Mouse (Mus musculus): Measurements from ENCODE around the gene Iqca. TPM values are rescaled to one million over a fixed set of nuclear protein-coding genes. Genes with fewer than 3 reads are reported as not detected.

The Iqca gene
- polyA plus RNA-seq, 1 experiment from 2014 or later: 1.1 TPM

- 60% methylated on average over 2 of the region's 2 CpGs for WGBS
- no peaks in the 10 kb centered on the region for H3K4me1 ChIP-seq (replicated peaks; ENCODE audit: control insufficient read depth, insufficient read depth, low read length)
- H3K27me3 ChIP-seq (ENCODE audit: control insufficient read depth, insufficient read depth, low read length): peaks cover 5% of the 10 kb centered on the region
- no peak for ATAC-seq (ENCODE audit: low FRiP score)
- no peaks in the 10 kb centered on the region for H3K9me3 ChIP-seq (ENCODE audit: control insufficient read depth, low read length)
- DNase-seq (ENCODE audit: low spot score): no peak
- no peak overlapping the region for H3K4me2 ChIP-seq (replicated peaks; ENCODE audit: low read depth, low read length)
- no peaks in the 10 kb centered on the region for H3K36me3 ChIP-seq (ENCODE audit: control insufficient read depth, insufficient read depth, low read length)
- H3K9ac ChIP-seq (ENCODE audit: low read depth, low read length): no peak overlapping the region
- H3K4me3 ChIP-seq (ENCODE audit: low read depth, low read length): no peak overlapping the region
- H3K27ac ChIP-seq (ENCODE audit: low read depth, low read length): no peak overlapping the region
These were observed 154.5 kb downstream of the Iqca start for GRCm38 (mm10) chr1:89998696-89999095.

- Histone ChIP-seq H3K9me3 (ENCODE audit: control insufficient read depth, low read length) (no peaks in the 10 kb centered on the region), H3K4me2 (replicated peaks; ENCODE audit: low read depth, low read length) (no peak overlapping the region), H3K27ac (ENCODE audit: low read depth, low read length) (no peak overlapping the region), H3K36me3 (ENCODE audit: control insufficient read depth, insufficient read depth, low read length) (no peaks in the 10 kb centered on the region), H3K4me1 (replicated peaks; ENCODE audit: control insufficient read depth, insufficient read depth, low read length) (no peaks in the 10 kb centered on the region), H3K4me3 (ENCODE audit: low read depth, low read length) (no peak overlapping the region), H3K9ac (ENCODE audit: low read depth, low read length) (no peak overlapping the region), H3K27me3 (ENCODE audit: control insufficient read depth, insufficient read depth, low read length) (peaks cover 9% of the 10 kb centered on the region)
- ATAC-seq (ENCODE audit: low FRiP score) (no peak), DNase-seq (ENCODE audit: low spot score) (no peak)
- 60% methylated on average over 7 of the region's 7 CpGs for WGBS
These were observed 155.1 kb downstream of the Iqca start for GRCm38 (mm10) chr1:89998076-89998475.

GRCm38 (mm10) chr1:89992256-89992655, 160.9 kb downstream of the Iqca start:
- no peaks in the 10 kb centered on the region for H3K9me3 ChIP-seq (ENCODE audit: control insufficient read depth, low read length)
- 0 out of 2 replicates have a peak overlapping the region, but pooled peaks have one; percentile 15 for H3K9ac ChIP-seq (ENCODE audit: low read depth, low read length)
- peak; percentile 31 for DNase-seq (ENCODE audit: low spot score)
- 1% methylated on average over 25 of the region's 25 CpGs for WGBS
- peak overlapping the region; percentile 33 for H3K4me2 ChIP-seq (replicated peaks; ENCODE audit: low read depth, low read length)
- no peaks in the 10 kb centered on the region for H3K36me3 ChIP-seq (ENCODE audit: control insufficient read depth, insufficient read depth, low read length)
- no peak for ATAC-seq (ENCODE audit: low FRiP score)
- H3K4me3 ChIP-seq (ENCODE audit: low read depth, low read length): peak overlapping the region; percentile 3; the same call in 1 of the 2 replicates
- H3K27me3 ChIP-seq (ENCODE audit: control insufficient read depth, insufficient read depth, low read length): peaks cover 25% of the 10 kb centered on the region
- H3K4me1 ChIP-seq (replicated peaks; ENCODE audit: control insufficient read depth, insufficient read depth, low read length): peaks cover 7% of the 10 kb centered on the region
- H3K27ac ChIP-seq (ENCODE audit: low read depth, low read length): no peak overlapping the region

Other genes starting within 250 kb of the Iqca start
- gene Gbx2, start 222.2 kb downstream of the Iqca start, polyA plus RNA-seq (2014; fragmentation: Nextera tagmentation; extraction: Ambion mirVana): 30.0 and 36.2 TPM in 2 replicates
- gene Asb18, start 138.7 kb downstream of the Iqca start, polyA plus RNA-seq (2014; fragmentation: Nextera tagmentation; extraction: Ambion mirVana): 0.19 and 0.25 TPM in 2 replicates
- 25.7 and 29.6 TPM in 2 replicates for gene Ackr3, start 50.6 kb upstream of the Iqca start, polyA plus RNA-seq (2014; fragmentation: Nextera tagmentation; extraction: Ambion mirVana)